Mouse (Mus musculus): ENCODE data around the gene Kif22. TPM values are rescaled to one million over a fixed set of nuclear protein-coding genes. Genes with fewer than 3 reads are reported as not detected.
A peak's percentile ranks its signal among the peaks of the same experiment; 100 is the strongest.

Kif22 gene
- polyA plus RNA-seq, 1 experiment from 2014 or later: 21.4 TPM

- Histone ChIP-seq H3K4me3 (peak overlapping the region; percentile 49), H3K9me3 (no peaks in the 10 kb centered on the region), H3K27me3 (replicated peaks) (no peaks in the 10 kb centered on the region), H3K4me2 (peak overlapping the region; percentile 64), H3K27ac (peak overlapping the region; percentile 83), H3K36me3 (replicated peaks) (peaks cover 11% of the 10 kb centered on the region), H3K9ac (peak overlapping the region; percentile 60; the same call in 1 of the 2 replicates), H3K4me1 (peaks cover 91% of the 10 kb centered on the region)
- 58% methylated on average over 3 of the region's 3 CpGs for WGBS
- ATAC-seq (replicated peaks): no peak
Observed at GRCm38 (mm10) chr7:127020031-127020430, 22.2 kb downstream of the Kif22 start.

- Histone ChIP-seq H3K9me3 (no peaks in the 10 kb centered on the region), H3K4me2 (peak overlapping the region; percentile 64), H3K9ac (peak overlapping the region; percentile 60; the same call in 1 of the 2 replicates), H3K27ac (no peak overlapping the region), H3K4me3 (peak overlapping the region; percentile 49; the same call in 1 of the 2 replicates), H3K27me3 (replicated peaks) (no peaks in the 10 kb centered on the region), H3K36me3 (replicated peaks) (peaks cover 11% of the 10 kb centered on the region), H3K4me1 (peaks cover 91% of the 10 kb centered on the region)
- WGBS: 79% methylated on average over 14 of the region's 14 CpGs
- ATAC-seq (replicated peaks): no peak
Observed at GRCm38 (mm10) chr7:127019306-127019960, 22.8 kb downstream of the Kif22 start.

GRCm38 (mm10) chr7:127018416-127019305, 23.6 kb downstream of the Kif22 start:
- H3K4me2 ChIP-seq: peak overlapping the region; percentile 90
- WGBS: 84% methylated on average over 15 of the region's 15 CpGs
- H3K27ac ChIP-seq: peak overlapping the region; percentile 94; the same call in 1 of the 2 replicates
- peak overlapping the region; percentile 60; the same call in 1 of the 2 replicates for H3K9ac ChIP-seq
- no peak overlapping the region for H3K4me3 ChIP-seq
- ATAC-seq (replicated peaks): no peak
- H3K36me3 ChIP-seq (replicated peaks): peaks cover 11% of the 10 kb centered on the region
- peaks cover 88% of the 10 kb centered on the region for H3K4me1 ChIP-seq
- no peaks in the 10 kb centered on the region for H3K27me3 ChIP-seq (replicated peaks)
- H3K9me3 ChIP-seq: no peaks in the 10 kb centered on the region

GRCm38 (mm10) chr7:127017950-127018345, 24.3 kb downstream of the Kif22 start:
- peak overlapping the region; percentile 69; the same call in 1 of the 2 replicates for H3K4me3 ChIP-seq
- H3K9me3 ChIP-seq: no peaks in the 10 kb centered on the region
- H3K36me3 ChIP-seq (replicated peaks): peaks cover 17% of the 10 kb centered on the region
- H3K9ac ChIP-seq: peak overlapping the region; percentile 18
- H3K27me3 ChIP-seq (replicated peaks): no peaks in the 10 kb centered on the region
- ATAC-seq (replicated peaks): no peak
- H3K4me2 ChIP-seq: peak overlapping the region; percentile 90
- 45% methylated on average over 6 of the region's 6 CpGs for WGBS
- peak overlapping the region; percentile 94 for H3K27ac ChIP-seq
- H3K4me1 ChIP-seq: peaks cover 84% of the 10 kb centered on the region

- Histone ChIP-seq H3K4me2 (peak within 1 kb of the TSS; percentile 90), H3K9ac (peak within 1 kb of the TSS; percentile 91), H3K36me3 (replicated peaks) (peaks cover 14% of the 10 kb centered on the region; the same call in 1 of the 2 replicates), H3K9me3 (no peaks in the 10 kb centered on the region), H3K4me1 (peaks cover 77% of the 10 kb centered on the region), H3K27me3 (replicated peaks) (no peaks in the 10 kb centered on the region), H3K4me3 (peak within 1 kb of the TSS; percentile 69), H3K27ac (peak within 1 kb of the TSS; percentile 94)
- peak; percentile 83 for ATAC-seq (replicated peaks)
- 3% methylated on average over 39 of the region's 39 CpGs for WGBS
Observed at GRCm38 (mm10) chr7:127016971-127017949, 25.0 kb downstream of the Kif22 start, which contains the start of gene Pagr1a. TSS of gene Pagr1a (minus strand) at chr7:127017352.

GRCm38 (mm10) chr7:127016486-127016938, 25.8 kb downstream of the Kif22 start:
- peak; percentile 59 for ATAC-seq (replicated peaks)
- H3K4me1 ChIP-seq: peaks cover 70% of the 10 kb centered on the region
- H3K27me3 ChIP-seq (replicated peaks): no peaks in the 10 kb centered on the region

GRCm38 (mm10) chr7:127016481-127016485, 26.0 kb downstream of the Kif22 start, which contains the start of gene Pagr1b:
TSS of gene Pagr1b (minus strand) at chr7:127016484.
- peak within 1 kb of the TSS; percentile 90 for H3K4me2 ChIP-seq
- H3K27me3 ChIP-seq (replicated peaks): no peaks in the 10 kb centered on the region
- H3K27ac ChIP-seq: peak within 1 kb of the TSS; percentile 94
- no peak for ATAC-seq (replicated peaks)
- no peaks in the 10 kb centered on the region for H3K9me3 ChIP-seq
- H3K36me3 ChIP-seq (replicated peaks): peaks cover 12% of the 10 kb centered on the region; the same call in 1 of the 2 replicates
- peaks cover 68% of the 10 kb centered on the region for H3K4me1 ChIP-seq
- H3K9ac ChIP-seq: peak within 1 kb of the TSS; percentile 91
- peak within 1 kb of the TSS; percentile 69 for H3K4me3 ChIP-seq

More at GRCm38 (mm10) chr7:127016486-127016938, 25.8 kb downstream of the Kif22 start:
- Histone ChIP-seq H3K9ac (peak overlapping the region; percentile 91), H3K27ac (peak overlapping the region; percentile 94), H3K4me3 (peak overlapping the region; percentile 69), H3K4me2 (peak overlapping the region; percentile 90), H3K9me3 (no peaks in the 10 kb centered on the region), H3K36me3 (replicated peaks) (peaks cover 12% of the 10 kb centered on the region; the same call in 1 of the 2 replicates)
- under 1% methylated on average over 22 of the region's 22 CpGs for WGBS

GRCm38 (mm10) chr7:127016081-127016480, 26.2 kb downstream of the Kif22 start:
- Histone ChIP-seq H3K4me1 (peaks cover 66% of the 10 kb centered on the region), H3K36me3 (replicated peaks) (peaks cover 12% of the 10 kb centered on the region; the same call in 1 of the 2 replicates), H3K4me2 (peak overlapping the region; percentile 90), H3K9ac (peak overlapping the region; percentile 91), H3K9me3 (no peaks in the 10 kb centered on the region), H3K27me3 (replicated peaks) (no peaks in the 10 kb centered on the region), H3K4me3 (peak overlapping the region; percentile 69), H3K27ac (peak overlapping the region; percentile 94)
- ATAC-seq (replicated peaks): peak; percentile 7; the same call in 1 of the 2 replicates
- 2% methylated on average over 10 of the region's 10 CpGs for WGBS

GRCm38 (mm10) chr7:127014993-127015392, 27.3 kb downstream of the Kif22 start:
- H3K9ac ChIP-seq: no peak overlapping the region
- peaks cover 55% of the 10 kb centered on the region for H3K4me1 ChIP-seq
- no peak for ATAC-seq (replicated peaks)
- WGBS: 95% methylated on average over 12 of the region's 12 CpGs
- no peak overlapping the region for H3K27ac ChIP-seq
- H3K4me3 ChIP-seq: no peak overlapping the region
- H3K9me3 ChIP-seq: no peaks in the 10 kb centered on the region
- peak overlapping the region; percentile 12; the same call in 1 of the 2 replicates for H3K4me2 ChIP-seq
- no peaks in the 10 kb centered on the region for H3K27me3 ChIP-seq (replicated peaks)
- H3K36me3 ChIP-seq (replicated peaks): peaks cover 12% of the 10 kb centered on the region; the same call in 1 of the 2 replicates

GRCm38 (mm10) chr7:127014320-127014719, 28.0 kb downstream of the Kif22 start, which contains the start of gene Mvp:
TSS of gene Mvp (minus strand) at chr7:127014621.
- Histone ChIP-seq H3K36me3 (replicated peaks) (peaks cover 12% of the 10 kb centered on the region; the same call in 1 of the 2 replicates), H3K9ac (peak within 1 kb of the TSS; percentile 17; the same call in 1 of the 2 replicates), H3K4me3 (peak within 1 kb of the TSS; percentile 69), H3K4me1 (peaks cover 48% of the 10 kb centered on the region), H3K9me3 (no peaks in the 10 kb centered on the region), H3K27ac (0 out of 2 replicates have a peak within 1 kb of the TSS, but pooled peaks have one; percentile 94), H3K4me2 (peak within 1 kb of the TSS; percentile 90), H3K27me3 (replicated peaks) (no peaks in the 10 kb centered on the region)
- WGBS: 78% methylated on average over 11 of the region's 11 CpGs
- no peak for ATAC-seq (replicated peaks)

- Histone ChIP-seq H3K27ac (no peak overlapping the region), H3K27me3 (replicated peaks) (no peaks in the 10 kb centered on the region), H3K4me3 (no peak overlapping the region), H3K4me2 (no peak overlapping the region), H3K9ac (no peak overlapping the region), H3K4me1 (peaks cover 39% of the 10 kb centered on the region), H3K36me3 (replicated peaks) (peaks cover 12% of the 10 kb centered on the region; the same call in 1 of the 2 replicates), H3K9me3 (no peaks in the 10 kb centered on the region)
- 95% methylated on average over 6 of the region's 6 CpGs for WGBS
- ATAC-seq (replicated peaks): no peak
Observed at GRCm38 (mm10) chr7:127013385-127013784, 28.9 kb downstream of the Kif22 start.

Measured in midbrain, embryonic 15.5 days (tissue).